Mouse (Mus musculus): ENCODE measurements at regions not wholly inside any gene's neighbourhood (a gene's known extent, or its start where the extent isn't known, plus 50 kb on each side); places are given as distances from the start of the nearest gene placed in this dataset.

DNA sequence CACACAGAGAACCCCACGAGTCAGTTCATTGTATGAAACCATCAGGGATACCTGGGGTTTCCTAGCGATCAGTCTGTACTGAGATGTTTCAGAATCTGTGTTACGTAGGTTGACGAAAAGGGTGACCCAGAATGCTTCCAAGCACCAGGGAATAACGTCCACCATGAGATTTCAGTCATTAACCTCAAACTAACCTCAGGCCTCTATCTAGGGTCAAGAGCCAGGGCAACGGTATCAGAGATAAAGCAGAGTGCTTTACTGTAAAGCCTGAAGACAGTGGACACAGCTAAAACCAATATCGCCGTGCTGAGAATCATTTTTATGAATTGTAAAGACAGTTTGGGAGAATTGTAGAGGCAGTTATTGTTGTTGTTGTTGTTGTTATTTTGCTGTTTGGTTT is 52.9 kb upstream of the Errfi1 start:
- DNase-seq (ENCODE audit: low spot score in 2 of 2), result no peak

DNA sequence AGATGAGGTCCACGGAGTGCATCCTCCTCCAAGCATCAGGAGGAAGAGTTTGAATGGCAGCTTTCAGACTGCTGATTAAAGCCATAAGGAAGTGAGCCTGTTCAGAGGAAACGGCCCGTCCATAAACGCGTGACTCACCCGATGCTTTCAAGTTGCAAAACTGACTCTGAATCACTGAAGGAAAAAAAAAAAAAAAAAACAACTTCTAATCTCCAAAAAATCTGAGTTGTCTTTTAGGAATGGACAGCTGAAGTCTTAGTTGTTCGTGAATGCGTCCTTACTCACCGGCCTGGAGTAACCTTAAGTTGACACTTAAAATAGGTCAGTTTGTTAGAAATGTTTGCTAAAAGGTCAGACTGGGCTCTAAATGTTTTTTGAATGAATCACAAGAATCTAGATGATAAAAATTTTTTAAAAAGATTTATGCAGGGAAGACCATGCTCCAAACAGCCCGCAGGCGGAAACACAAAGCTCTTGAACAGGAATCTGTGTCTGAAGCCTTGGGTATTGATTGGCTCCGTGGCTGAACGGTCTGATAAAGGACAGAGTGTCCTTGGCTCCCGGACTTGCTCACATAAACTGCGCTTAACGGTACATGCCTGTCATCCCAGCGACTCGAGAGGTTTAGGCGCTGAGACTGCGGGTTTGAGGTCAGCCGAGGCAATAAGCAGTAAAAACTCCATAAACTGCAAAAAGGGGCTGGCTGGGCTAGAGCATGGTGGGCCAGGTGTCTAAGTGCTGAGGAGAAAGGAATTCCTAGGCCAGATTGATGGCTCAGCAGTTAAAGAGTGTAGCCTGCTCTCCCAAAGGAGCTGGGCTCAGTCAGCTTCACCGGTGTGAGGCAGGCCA is 53.9 kb upstream of the Errfi1 start:
- DNase-seq (ENCODE audit: low spot score in 2 of 2), result no peak

DNA sequence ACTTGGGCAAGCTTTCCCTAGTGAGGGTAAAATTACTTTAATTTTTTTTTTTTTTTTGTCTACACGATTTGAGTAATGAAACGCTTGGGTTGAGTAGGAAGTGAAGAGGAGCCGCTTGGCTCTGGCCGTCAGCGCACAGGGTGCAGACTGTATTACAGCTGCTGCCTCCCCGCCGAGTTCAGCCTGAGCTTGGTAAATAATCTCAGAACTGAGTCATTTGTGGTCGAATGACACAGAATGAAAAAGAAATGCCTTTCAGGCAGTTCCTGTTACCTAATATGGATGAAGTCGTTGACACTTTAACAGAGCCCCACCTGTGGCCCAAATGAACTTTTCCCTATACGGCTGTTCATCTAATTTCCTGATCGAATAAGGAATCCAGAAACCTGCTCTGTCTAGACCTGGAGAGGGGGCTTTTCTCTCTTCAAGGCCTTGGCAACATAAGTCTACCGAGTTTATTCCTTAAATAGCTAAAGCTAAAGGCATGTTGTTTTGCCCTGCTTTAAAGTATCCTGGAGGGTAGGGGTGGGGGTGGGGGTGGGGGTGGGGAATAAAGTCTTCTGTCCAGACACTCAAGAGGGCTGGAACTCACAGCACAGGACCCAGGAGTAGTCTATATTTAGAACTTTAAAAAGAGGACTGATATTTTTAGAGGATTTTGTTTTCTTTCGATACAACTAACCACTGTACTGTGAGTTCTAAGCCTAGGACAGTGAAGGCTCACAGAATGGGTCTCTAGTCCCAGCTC is 54.8 kb upstream of the Errfi1 start:
- no peak for DNase-seq (ENCODE audit: low spot score in 2 of 2)

DNA sequence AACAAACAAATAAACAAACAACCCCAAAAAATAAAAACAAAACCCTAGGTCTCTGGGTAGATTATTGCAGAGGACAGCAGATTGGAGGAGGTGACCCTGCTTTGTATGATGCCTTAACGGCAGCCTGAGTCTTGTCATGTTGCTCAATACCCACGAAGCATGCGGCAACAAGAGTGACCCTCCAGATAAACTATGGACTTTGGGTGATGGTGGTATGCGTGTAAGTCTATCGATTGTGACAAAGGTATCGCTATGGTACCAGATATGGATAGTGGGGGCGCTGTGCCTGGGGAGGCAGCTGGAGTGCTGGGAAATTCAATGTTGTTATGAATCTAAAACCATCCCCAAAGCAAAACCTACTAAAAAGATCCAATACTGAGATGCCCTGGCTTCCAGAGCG is 55.4 kb upstream of the Errfi1 start:
- DNase-seq (ENCODE audit: low spot score in 2 of 2), result no peak

DNA sequence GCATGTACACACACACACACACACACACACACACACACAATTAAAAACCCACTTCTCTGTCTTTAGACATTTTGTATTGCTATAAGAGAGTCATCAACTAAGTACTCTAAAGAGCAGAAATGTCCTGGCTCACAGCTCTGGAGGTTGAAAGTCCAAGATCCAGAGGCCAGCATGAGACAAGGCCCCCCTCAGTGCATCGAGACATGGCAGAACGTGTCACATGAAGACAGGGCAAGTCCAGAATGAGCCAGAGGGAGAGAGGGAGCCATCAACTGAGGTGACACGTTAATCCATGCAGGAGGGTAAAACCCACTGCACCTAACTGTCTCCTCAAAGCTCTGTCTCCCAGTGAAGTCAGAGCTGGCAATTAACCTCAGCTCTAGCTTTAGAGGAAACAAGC is 56.7 kb upstream of the Errfi1 start:
- no peak for DNase-seq (ENCODE audit: low spot score in 2 of 2)

DNA sequence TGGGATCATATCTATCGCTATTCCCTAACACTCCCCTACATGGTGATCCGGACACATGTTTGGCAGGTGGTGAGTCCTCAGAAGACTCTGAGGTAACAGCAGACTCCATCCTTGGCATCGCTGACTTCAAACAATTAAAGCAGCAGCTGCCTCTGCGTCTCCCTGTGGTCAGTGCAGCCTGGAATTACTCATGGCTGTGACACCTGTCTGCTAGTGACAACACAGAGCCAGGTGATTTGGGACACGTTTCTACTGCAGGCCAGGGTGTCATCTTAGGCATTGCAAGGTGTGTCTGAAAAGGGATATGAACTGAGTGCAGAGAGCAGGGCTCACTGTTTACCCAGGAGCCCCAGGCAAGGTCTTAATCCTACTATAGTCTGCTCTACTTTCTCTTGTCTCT is 58.8 kb upstream of the Errfi1 start:
- DNase-seq (ENCODE audit: low spot score in 2 of 2), result no peak

DNA sequence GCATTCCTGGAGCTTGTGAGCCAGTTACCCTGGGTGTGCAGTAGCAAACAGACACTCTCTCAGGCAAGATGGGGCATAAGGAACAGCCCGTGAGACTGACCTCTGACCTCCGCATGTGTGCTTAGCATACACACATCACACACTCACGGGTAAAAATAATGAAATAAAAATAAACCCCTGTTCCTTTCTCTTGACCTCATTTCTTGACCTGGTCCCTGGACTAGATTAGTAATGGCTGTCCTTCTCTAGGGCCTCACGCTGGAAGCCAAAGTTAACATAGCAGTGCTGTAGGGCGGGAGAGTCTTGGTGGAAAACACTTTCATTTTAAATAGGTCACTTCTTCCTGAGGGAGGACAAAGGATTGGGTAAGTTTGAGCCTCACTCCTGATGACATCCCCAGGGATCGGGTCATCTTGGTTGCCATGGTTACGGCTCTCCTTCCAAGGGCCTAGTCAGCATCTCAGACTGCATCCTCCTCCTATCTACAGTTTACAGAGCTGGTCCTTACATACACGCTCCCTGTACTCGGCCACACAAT is 59.4 kb upstream of the Errfi1 start:
- DNase-seq (ENCODE audit: low spot score in 2 of 2), result no peak

DNA sequence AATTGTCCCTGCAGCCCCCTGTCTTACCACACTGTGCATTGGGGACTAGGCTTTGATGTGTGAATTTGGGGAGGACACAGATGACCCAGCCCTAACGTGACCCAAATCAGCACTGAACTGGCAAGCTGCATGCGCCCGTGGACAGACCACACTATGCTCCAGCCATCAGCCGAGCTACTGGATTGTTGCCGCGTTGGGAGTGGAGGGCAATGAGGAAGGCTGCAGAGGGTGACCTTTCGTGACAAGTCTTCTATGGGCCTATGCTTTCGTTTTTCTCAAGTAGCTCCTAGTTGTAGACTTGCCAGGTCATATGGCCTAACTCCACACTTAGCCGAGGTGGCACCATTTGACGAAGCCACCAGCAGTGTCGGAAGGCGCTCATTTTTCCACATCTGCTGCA is 60.6 kb upstream of the Errfi1 start:
- DNase-seq (ENCODE audit: low spot score in 2 of 2), result no peak

DNA sequence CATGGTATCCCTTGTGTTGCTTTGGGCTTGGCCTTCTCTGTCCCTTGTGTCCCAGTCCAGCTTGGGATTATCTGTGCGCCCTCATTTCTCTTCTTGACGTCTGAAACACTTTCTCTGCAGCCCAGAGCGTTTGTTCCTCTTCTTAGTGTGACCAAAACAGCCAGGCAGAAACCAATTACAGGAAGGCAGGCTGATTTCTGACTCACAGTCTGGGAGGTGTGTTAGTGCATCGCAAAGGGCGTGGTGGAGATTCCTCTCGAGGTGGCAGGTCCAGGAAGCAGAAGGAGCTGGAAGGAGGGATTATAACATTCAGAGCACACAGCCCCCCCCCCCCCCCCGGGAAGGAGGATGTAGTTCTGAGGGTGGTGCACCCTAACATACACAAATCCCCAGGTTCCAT is 64.6 kb upstream of the Errfi1 start:
- DNase-seq (ENCODE audit: low spot score in 2 of 2), result no peak

DNA sequence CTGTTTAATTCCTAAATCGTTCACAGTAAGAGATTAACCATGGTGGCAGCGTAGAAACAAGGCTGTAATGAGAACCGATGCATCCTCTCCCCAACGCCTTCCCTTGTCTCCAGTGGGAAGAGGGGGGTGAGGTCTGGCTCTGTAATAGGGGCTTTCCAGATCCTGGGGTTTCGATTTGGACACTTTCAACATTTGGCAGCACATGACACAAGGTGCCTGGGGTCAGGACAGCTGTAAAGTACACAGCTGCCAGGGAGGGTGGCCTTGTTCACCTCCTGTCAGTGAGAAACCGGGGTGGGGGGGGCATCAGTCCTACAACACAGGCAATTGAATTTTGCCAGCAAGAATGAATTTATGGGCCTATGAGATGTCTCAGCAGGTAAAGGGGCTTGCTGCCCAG is 66.6 kb upstream of the Errfi1 start:
- DNase-seq (ENCODE audit: low spot score in 2 of 2), result no peak

DNA sequence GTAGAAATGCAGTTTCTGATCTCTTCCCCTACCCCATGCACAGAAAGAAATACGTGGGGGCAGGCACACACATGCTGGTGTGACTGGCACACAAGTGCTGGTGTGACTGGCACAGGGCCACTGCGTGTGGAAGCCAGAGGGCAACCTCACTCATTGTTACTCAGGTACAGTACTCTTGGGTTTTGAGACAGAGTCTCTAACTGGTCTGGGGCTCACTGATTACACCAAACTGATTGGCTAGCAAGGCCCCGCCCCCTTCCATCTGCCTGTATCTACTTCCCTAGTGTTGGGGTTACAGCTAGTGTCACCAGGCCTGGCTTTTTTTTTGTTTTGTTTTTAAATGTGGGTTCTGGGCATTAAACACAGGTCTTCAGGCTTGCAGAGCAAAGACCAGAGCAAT is 67.1 kb upstream of the Errfi1 start:
- no peak for DNase-seq (ENCODE audit: low spot score in 2 of 2)

DNA sequence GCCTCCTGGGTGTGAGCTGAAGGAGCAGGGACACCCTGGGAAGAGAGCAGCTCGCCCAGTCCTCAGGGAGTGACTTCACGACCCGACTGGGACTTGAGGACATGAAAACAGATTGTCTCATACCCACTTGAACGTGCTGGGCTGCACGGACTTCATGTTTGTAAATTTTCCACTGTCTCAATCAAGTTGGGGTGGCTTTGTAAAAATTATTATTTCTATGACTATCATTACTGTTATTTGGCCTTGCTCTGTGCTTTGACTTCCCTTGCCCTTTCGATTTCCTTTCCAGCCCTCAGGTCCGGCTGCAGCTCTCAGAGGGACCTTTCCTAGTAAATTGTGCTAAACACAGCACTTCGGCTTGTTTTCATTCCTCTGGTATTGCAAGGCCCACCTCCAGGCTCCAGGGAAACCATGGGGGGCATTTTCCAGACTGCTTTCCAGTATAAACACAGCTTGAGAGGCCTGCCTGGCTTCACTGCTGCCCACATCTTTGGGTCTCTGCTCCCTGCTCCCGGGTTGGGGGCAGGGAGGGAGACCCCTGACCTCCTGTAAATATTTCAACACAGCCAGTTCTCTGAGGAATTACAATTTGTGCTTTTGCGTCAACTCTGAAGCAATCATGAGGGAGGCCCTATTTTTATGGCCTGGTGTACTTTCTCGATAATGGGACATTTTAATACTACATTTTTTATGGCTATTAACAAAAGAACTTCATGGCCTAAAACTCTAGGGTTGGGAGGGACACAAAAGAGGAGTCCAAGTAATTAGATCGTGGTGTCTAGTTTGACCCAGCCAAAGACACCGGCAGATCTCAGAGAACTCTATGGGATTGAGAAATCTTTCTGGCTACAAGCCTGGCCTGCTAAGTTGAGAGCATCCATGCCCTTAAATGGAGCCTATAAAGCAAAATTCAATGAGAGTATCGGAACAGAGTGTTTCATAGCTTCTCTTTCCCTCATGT is 68.9 kb upstream of the Errfi1 start:
- DNase-seq (ENCODE audit: low spot score in 2 of 2), result no peak

DNA sequence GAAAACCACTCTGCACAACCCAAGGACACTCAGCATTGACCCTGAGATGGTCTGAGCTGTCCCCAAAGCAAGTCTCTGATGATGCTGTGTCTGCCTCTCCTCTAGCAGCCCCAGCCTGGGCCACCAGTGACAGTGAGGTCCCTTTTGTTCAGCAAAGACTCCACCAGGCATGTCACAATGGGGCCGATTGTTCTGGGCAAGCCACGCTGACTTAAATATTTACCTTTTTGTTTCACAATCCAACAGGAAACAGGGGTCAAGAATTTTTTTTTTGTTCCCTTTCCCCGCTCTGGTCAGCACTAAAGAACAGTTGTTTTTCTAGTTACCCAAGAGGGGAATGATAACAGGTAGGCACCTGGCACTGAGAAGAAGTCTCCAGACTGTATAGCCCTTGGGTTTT is 72.4 kb upstream of the Errfi1 start:
- DNase-seq (ENCODE audit: low spot score in 2 of 2), result no peak

DNA sequence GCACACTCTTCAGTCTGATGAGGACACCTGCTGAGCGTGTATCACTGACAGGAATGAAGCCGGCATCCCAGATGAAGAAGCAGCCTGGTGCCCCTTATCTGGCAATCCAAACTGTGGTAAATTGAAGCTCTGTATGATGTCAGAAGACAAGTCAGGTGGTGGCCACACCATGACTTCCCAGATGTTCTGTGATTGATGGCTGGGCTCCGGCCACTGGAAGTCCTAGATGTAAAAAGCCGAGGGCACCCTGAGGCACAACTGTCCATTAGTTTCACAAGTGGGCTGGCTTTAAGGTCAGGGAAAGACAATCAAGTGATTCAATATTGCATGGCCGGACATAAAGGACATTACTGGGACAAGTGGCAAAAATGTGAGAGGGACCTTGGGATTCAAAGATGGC is 74.4 kb upstream of the Errfi1 start:
- no peak for DNase-seq (ENCODE audit: low spot score in 2 of 2)

DNA sequence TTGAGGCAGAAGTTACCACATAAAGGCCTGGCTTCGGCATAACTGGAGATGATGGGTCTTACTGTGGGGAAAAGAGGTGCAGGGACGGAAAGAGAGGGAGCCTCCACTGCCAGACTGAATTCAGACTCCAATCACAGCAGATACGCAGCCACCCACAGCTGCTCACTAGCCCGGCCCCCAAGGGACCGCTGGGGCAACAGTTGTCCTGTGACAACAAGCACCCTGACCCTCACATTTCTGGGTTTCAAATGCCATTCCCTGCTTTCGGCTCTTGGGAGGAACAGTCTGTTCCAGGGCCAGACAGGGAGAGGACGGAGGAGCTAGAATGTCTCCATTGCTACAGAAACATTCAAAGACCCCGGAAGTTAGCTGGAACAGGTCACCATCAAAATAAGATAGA is 75.0 kb upstream of the Errfi1 start:
- no peak for DNase-seq (ENCODE audit: low spot score in 2 of 2)

DNA sequence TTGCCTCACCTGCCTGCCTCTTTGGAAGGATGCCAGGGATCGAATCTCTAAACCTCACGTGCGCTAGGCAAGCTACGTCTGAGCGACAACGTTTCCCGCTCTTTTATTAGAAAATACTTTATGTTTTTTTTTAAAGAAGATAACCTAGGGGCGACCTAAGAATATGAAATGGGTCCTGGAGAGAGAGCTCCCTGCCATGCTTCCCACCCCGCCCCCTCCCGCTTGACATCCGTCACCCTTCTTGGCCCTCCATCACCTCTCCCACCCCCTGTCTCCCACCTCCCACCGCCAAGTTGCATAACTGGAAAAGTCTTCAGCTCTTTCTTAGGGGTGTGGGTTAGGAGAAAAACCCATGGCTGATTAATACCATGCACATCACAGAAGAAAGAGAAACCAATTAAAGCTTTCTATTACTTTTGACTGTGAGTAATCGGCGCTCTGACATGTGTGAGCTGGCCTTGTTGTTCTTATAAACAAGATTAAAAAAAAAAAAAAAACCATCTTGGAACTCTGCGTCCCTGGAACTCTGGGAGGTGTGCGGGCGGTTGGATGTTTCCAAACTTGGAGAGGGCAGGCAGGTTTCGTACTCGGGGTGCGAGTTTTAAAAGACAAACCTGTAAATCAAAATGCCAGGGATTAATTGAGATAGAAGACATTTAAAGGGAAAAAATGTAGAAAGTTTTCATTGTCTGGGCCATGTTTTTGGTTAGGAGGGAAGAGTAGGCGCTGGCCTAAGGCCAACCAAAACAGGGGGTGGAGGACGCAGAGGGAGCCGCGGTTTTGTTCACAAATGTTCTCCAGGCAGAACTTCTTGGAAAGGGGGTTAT is 77.8 kb upstream of the Errfi1 start:
- no peak for DNase-seq (ENCODE audit: low spot score in 2 of 2)

DNA sequence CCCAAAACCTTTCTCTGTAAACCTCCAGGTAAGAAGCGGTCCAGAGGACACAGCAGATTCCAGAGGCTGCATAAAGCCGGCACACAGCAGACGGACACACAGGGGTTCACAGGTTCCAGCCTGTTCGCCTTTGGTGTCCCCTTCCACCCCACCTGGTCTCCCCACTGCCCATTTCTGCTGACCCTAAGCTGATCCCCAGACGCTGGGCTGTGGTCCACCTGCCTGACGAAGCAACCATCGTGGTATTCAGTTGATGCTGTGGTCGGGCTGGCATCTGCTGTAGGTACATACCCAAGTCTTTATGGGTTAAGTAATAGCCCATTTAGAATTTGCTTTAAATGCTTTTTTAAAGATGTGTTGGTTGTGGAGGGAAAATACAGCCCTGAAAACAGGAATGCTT is 78.4 kb upstream of the Errfi1 start:
- no peak for DNase-seq (ENCODE audit: low spot score in 2 of 2)

DNA sequence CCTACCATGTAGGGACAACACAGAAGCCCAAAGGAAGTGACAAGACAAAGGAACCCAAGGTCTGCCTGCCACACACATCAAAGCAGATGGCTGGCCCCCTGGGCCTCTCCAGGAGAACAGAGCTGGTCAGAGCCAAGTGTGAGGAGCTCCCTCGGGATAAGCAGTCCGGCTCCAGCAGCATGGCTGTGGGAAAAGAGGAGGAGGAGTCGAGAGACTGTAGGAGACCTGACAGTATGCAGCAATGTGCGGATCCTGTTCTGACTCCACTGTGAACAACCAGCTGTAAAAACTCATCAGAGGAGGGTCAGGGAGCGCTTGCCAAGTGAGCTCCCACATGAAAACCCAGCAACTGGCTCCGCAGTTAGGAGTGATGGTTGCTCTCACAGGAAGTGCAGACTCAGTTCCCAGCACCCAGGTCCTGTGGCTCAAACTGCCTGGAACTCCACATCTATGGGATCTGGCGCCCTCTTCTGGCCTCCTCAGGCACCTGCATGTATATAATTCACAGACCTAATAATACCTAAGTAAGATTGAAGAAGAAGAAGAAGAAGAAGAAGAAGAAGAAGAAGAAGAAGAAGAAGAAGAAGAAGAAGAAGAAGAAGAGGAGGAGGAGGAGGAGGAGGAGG is 79.3 kb upstream of the Errfi1 start:
- DNase-seq (ENCODE audit: low spot score in 2 of 2), result no peak

DNA sequence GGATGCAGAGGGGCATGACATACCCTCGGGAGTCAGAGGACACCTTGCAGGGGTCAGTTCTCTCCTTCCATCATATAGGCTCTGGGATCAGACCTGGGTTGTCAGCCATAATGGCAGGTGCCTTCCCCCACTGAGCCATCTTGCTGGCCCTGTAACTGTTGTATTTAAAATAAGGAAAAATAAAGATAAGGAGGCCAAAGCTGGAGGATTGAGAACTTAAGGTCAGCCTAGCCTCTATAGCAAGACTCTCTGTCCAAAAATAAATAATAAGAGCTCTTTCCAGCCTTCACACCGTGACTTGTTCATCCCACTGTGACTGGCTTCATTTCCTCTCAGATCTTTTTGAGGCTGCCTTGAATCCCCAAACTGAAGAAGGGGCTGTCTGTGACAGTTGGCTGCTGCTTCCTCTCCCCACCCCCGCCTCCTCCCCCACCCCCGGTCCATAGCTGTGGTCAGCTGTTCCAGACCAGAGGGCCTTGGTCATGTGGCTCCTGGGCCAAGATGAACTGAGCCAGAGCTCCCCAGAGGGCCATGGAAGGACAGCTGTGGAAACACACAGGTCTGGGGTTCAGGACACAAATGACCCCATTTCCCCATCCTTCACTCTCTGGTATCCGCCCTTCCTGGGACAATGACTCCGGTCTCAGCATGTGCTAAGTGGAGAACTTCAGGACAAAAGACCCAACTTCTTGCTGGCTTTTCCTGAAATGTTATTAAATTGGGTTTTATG is 81.6 kb upstream of the Errfi1 start:
- DNase-seq (ENCODE audit: low spot score in 2 of 2), result no peak

DNA sequence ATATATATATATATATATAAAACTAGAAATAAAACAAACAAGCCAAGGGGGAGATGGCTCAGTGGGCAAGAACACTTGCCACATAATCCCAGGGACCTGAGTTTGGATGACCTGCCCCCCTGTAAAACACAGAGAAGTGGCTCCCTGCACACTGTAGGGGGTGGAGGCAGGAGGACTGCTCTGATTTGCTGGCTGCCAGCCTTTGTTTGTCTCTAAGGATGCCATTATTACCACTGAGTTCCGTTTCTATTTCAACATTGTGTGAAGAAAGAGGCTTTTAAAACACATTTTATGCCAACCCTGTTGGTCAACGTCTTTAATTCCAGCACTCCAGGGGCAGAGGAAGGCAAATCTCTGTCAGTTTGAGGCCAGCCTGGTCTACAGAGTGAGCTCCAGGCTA is 82.2 kb upstream of the Errfi1 start:
- DNase-seq (ENCODE audit: low spot score in 2 of 2), result no peak

Measured in left cerebral cortex, adult 9 months (tissue).